Mouse (Mus musculus) bone marrow, adult 2 months (tissue): ENCODE data around the gene Cars.

Source experiments
- CTCF ChIP-seq: fragments of 200-500 bp; IDR thresholded peaks from 2 replicates; pipeline ENCODE4 v1.5.1; 2011; ENCODE audit warnings: low read length, control low read depth; ENCODE audit not compliant: control insufficient read depth, insufficient read depth
- POLR2A ChIP-seq: fragments of 200-500 bp; IDR thresholded peaks from 2 replicates; pipeline ENCODE4 v1.6.1; 2011; ENCODE audit warnings: low read depth, mild to moderate bottlenecking, control low read depth, low read length, borderline replicate concordance; ENCODE audit not compliant: control insufficient read depth

GRCm38 (mm10) chr7:143583025-143583424 lies 16.9 kb downstream of the Cars start:
- TF ChIP-seq CTCF (no peak), POLR2A (no peak)
